Mouse (Mus musculus): ENCODE measurements around the gene Zhx3. TPM values are rescaled to one million over a fixed set of nuclear protein-coding genes. Genes with fewer than 3 reads are reported as not detected.

Zhx3 gene
- total RNA-seq, 2 experiments from 2014 or later = 1.8 to 3.7 TPM

DNA sequence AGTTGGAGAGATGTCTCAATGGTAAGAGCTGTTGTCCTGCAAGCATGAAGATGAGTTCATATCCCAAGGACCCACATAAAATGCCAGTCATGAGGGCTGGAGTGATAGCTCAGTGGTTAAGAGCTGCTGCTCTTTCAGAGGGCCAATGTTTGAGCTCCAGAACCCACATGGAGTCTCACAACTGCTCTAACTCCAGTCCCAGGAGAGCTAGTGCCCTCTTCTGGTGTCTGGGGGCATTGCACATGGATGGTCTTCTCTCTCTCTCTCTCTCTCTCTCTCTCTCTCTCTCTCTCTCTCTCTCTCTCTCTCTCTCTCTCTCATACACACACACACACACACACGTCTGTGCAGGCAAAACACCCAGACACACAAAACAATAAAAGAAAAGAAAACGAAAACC is 12.0 kb upstream of the Zhx3 start:
- ATAC-seq (replicated peaks; ENCODE audit: low FRiP score, poor library complexity, severe bottlenecking) = no peak

DNA sequence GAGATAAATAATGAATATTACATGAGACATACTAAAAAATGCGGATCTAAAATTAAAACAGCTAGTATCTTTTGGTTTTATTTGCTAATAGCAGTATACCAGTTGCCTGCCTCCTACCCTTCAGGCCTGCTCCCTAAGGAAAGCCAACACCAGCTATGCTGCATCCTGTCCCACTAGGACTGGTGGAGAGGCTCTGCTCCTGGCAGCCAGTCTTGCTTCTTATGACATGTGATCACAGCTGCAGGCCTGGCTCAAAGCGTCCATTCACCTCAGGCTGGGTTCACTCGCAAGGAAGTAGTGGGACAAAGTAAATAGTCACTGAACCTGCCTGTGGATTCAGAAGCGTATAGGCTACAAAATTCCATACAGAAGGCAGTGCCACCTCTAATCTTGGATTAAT is 11.1 kb upstream of the Zhx3 start:
- ATAC-seq (replicated peaks; ENCODE audit: low FRiP score, poor library complexity, severe bottlenecking) = no peak

DNA sequence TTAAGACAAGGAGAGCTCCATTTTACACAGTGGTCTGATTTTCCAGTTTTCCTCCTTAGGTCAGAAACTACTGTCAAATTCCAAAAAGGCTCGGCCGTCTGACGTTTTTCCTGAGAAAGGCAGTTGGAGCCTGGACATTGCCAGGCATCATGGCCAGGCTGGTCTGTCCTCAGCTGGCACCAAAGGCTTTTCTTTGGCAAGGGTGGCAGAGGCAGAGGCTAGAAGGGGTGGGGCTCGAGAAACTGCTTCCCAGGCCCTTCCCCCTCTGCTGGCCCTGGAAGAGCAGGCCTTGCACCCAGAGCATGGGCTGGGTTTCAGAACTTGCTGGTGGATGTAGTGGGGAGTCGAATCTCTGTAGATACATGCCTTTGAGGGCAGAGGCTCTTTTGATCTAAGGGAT is 9.6 kb upstream of the Zhx3 start:
- no peak for ATAC-seq (replicated peaks; ENCODE audit: low FRiP score, poor library complexity, severe bottlenecking)

DNA sequence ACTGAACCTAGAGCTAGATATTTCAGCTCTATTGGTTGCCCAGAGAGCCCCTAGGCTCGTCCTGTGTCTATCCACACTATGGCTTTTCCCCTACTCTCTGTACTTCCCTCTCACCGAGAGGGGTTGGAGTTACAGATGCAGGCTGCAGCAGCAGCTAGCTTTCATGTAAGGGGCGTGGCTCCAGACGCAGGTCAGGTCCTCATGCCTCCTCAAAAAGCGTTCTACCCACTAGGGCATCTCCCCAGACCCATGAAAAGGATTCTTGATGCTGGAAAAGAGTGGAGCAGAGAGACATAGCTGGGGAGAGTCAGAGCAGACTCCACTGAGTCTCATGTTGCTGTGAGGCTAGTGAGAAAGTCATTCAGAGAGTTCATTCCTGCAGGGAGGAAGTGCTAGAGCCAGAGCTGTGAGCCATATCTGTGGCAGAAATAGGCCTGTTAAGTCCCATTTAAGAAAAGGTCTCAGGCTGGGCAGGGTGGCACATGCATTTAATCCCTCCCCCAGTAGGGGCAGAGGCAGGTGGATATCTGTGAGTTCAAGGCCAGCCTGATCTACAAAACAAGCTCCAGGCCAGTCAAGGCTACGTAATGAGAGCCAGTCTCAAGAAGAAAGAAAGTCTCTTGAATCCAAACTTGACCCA is 8.8 kb upstream of the Zhx3 start:
- no peak for ATAC-seq (replicated peaks; ENCODE audit: low FRiP score, poor library complexity, severe bottlenecking)

DNA sequence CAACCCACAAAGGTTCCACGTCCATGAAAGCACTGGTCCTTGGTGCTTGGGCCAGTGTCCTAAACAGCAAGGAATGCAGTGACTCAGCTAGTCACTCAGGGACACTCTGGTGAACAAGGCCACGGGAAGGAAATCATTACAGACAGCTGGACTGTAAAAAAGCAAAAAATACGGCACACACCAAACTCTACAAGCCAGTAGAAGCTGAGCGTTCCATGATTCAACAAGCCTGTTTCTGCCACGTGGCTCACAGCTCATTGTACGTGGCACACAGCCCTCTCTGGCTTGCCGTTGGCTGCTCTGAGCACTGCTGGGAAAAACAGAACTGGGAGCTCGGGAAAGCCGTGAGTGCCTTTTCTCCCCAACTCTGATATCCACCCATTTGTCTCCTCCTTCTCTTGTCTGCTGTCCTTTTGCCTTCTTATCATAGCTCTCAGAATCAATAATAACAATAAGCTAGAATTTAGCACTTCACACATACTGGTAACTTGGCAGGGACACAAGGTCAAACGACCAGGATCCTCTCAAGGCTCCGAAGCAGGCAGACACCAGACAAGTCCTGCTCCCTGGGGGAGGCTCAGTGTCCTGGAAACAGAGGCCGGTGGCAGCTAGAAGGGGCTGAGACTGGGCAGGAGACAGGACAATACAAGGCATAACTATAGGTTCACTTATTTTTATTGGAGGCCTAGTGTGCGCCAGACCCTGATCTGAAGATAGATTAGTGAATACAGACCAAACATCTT is 7.8 kb upstream of the Zhx3 start, which contains the start of gene Lpin3:
TSS of gene Lpin3 (plus strand) at position 218 of the 743 bp plus-strand sequence.
- ATAC-seq (replicated peaks; ENCODE audit: low FRiP score, poor library complexity, severe bottlenecking) = no peak

DNA sequence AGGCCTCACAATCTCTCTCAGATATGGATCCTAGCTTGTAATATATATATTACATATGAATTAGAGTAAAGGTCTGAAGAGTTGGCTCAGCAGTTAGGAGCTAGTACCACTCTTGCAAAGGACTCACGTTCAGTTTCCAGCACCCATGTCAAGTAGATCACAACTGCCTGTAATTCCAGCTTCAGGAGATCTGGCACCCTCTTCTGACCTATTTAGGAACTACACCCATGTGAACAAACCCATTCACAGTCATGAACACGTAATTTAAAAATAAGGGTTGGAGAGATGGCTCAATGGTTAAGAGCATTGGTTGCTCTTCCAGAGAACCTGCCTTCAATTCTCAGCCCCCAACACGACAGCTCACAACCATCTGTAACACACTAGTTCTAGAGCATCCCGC is 3.3 kb upstream of the Zhx3 start:
- 0 out of 2 replicates have a peak, but pooled peaks have one; percentile 46 for ATAC-seq (replicated peaks; ENCODE audit: low FRiP score, poor library complexity, severe bottlenecking)

- ATAC-seq (replicated peaks; ENCODE audit: low FRiP score, poor library complexity, severe bottlenecking) = no peak
Observed at GRCm38 (mm10) chr2:160874231-160874877, 1.6 kb upstream of the Zhx3 start.

DNA sequence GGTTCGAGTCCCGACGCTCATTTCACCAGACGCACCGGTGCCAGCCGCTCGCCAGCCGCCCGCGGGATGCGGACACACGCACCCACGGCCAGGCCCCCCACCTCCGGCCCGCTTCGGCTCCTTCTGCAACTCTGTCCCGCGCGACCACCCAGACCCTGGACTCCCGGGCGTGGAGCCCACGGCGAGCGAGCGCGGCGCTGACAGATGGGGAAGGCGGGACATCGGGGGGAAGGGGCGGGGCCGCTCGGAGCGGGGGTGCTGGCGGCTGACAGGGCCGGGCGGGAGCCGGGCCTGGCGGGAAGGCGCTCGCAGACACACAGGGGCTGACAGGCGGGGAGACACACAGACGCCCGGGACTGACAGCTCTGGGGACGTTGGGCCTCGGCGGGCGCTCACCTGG is 403 bp downstream of the Zhx3 start:
- peak; percentile 74 for ATAC-seq (replicated peaks; ENCODE audit: low FRiP score, poor library complexity, severe bottlenecking)

DNA sequence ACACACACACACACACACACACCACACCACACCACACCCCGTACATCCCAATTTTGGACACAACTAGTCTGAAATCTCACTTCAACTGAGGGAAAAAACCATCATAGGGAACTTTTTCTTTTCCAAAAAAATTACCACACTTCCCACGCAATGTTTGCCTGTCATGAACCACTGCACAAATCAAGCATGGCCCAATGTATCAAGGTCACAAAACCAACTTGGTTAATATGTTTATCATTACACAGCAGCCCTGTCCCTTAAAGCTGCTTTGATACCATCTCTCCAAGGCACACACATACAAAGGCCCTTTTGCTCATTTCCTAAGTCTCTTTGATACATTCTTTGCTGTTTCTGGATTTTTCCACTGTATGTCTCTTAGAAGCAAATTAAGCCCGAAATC is 1.5 kb downstream of the Zhx3 start:
- ATAC-seq (replicated peaks; ENCODE audit: low FRiP score, poor library complexity, severe bottlenecking) = no peak

GRCm38 (mm10) chr2:160869446-160869845 is 3.4 kb downstream of the Zhx3 start:
- no peak for ATAC-seq (replicated peaks; ENCODE audit: low FRiP score, poor library complexity, severe bottlenecking)

- ATAC-seq (replicated peaks; ENCODE audit: low FRiP score, poor library complexity, severe bottlenecking) = no peak
Observed at GRCm38 (mm10) chr2:160865266-160865665, 7.5 kb downstream of the Zhx3 start.

DNA sequence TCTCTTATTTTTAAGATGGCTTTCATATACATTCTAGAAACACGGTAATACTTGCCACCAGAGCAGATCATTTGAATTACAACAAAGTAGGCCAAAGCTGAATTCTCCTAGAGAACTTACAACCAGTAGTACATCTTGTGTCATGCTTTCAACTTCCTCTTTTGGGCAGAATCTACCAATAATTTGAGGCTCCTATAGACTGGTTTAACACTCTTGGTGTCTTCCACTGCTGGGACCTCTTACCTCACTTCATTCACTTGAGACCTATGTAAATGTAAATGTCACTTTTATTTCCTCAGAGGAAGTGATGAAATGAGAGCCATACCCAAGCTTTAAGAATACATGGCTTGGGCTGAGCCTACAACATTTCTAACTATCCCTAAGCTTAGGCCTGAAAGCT is 8.7 kb downstream of the Zhx3 start:
- ATAC-seq (replicated peaks; ENCODE audit: low FRiP score, poor library complexity, severe bottlenecking) = no peak

DNA sequence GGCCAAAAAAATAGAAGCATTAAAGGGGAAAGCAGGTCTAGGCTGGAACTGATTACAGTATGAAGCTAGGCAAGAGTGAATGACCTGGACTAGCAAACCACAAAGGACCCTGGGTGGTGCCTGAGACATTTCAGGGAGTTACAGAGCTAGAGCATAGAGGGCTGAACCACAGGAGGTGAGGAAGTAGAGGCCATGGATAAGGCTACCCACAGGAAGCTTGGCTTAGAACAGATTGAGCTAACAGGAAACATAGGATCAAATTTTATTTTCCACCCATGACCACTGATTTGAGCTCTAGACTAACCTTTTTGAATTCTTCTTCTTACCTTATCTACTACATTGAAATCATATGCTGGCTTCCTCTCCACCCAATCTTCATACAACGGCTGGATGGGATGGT is 12.4 kb downstream of the Zhx3 start:
- ATAC-seq (replicated peaks; ENCODE audit: low FRiP score, poor library complexity, severe bottlenecking) = no peak

DNA sequence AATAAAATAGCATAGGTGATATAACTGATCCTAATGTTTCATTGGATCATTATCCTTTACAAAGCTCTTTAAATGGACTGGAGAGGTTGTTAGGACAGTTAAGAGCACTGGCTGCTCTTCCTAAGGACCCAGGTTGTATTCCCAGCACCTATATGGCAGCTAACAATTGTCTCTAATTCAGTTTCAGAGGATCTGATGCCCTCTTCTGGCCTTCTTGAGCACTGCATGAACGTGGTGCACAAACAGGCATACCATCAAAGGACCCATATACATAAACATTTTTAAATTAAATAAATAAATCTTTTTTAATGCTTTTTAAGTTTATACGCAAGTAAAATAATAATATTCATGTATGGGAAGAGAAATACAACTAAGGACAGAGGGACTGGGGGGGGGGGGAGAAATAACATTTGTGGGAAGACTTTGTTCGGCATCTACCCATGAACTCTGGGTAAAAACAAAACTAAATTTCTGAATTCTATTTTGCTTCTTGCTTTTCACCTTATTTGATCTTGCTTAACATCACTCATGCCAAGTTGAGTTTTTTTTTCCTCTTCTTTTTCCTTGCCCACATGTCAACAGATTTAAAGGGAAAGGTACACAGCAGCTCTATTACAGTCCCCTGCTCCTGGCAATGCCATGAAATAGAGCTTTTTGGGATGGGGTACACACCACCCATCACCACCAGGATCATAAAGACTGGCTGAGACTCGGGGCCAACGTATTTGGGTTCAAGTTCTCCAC is 16.3 kb downstream of the Zhx3 start:
- no peak for ATAC-seq (replicated peaks; ENCODE audit: low FRiP score, poor library complexity, severe bottlenecking)

DNA sequence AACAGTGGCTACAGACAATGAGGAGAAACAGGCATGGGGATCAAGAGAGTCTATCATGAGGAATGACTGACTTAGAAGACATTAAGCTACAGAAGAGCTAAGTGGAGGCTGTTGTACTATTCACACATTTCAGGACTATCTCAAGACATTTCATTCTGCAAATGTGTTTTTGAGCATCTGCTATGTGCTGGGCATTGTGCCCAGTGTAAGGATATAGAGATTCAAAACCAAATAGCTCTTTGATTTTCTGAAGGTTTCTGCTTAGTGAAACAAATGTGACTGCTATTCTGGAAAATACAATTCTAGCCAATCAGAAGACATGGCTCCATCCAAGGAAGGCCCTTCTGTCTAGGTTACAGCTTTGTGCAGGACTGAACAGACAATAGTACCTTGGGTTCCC is 18.1 kb downstream of the Zhx3 start:
- no peak for ATAC-seq (replicated peaks; ENCODE audit: low FRiP score, poor library complexity, severe bottlenecking)

- ATAC-seq (replicated peaks; ENCODE audit: low FRiP score, poor library complexity, severe bottlenecking) = no peak
Observed at GRCm38 (mm10) chr2:160850360-160850759, 22.4 kb downstream of the Zhx3 start.

- no peak for ATAC-seq (replicated peaks; ENCODE audit: low FRiP score, poor library complexity, severe bottlenecking)
Observed at GRCm38 (mm10) chr2:160849617-160850240, 23.1 kb downstream of the Zhx3 start.

DNA sequence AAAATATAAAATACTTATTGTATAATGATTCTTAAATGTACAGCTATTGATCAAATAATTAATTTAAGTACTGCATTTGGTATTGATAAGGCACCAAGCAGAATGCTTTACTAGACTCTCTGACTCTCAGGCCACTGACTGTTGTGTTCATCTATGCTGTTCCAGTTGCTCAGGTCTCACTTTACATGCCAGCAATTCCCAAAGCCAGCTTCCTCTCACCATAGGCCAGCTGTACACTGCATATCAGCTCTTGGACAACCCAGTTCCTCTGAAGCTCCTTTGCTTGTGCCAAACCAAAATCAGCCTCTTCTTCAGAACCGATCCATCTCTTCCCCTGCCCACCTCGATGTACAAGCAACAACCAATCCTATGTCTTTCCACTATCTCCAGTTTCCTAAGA is 24.6 kb downstream of the Zhx3 start:
- ATAC-seq (replicated peaks; ENCODE audit: low FRiP score, poor library complexity, severe bottlenecking) = no peak

DNA sequence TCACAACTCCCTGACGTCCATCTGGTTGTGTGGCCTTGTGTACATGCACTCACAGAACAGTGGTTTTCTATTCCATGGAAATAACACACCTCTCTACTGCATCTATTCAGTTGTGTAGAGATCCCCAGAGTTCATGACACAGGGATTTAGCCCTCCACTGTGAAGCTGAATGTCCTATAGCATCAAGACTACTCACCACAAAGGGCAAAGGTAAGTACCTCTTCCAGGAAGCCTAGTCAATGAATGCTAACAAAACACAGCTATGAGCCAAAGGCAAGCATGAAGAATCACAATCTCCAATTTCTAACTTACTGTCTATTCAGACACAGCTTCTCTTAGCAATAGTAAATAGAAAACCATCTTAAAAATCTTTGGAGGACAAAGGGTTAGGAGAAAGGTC is 25.1 kb downstream of the Zhx3 start:
- ATAC-seq (replicated peaks; ENCODE audit: low FRiP score, poor library complexity, severe bottlenecking) = no peak

- no peak for ATAC-seq (replicated peaks; ENCODE audit: low FRiP score, poor library complexity, severe bottlenecking)
Observed at GRCm38 (mm10) chr2:160840838-160841237, 32.0 kb downstream of the Zhx3 start.

All from erythroblast, adult 5-6 weeks (primary cell).